Mouse (Mus musculus) splenic B cell, adult 2 months (primary cell): ENCODE results near the gene Lyz2.
"Not testable (repeated sequence)": the region's sequence is repeated elsewhere in the genome, so short reads cannot be mapped to it uniquely, and the experiment has no call there.

Experiments used
- DNase-seq: peaks from one replicate; pipeline ENCODE4 v3.0.0-alpha.2; 2011; ENCODE audit warnings: low read depth, low spot score
- H3K27me3 ChIP-seq: 2 replicates; pipeline ENCODE4 v1.6.1; 2012; ENCODE audit warnings: mild to moderate bottlenecking, low read length, moderate library complexity, mixed read lengths; ENCODE audit not compliant: control insufficient read depth, poor library complexity, insufficient read depth, severe bottlenecking
- H3K36me3 ChIP-seq: 2 replicates; pipeline ENCODE4 v1.6.1; 2012; ENCODE audit warnings: mild to moderate bottlenecking, low read length, moderate library complexity, mixed read lengths; ENCODE audit not compliant: control insufficient read depth, poor library complexity, insufficient read depth, severe bottlenecking

Lyz2 gene

DNA sequence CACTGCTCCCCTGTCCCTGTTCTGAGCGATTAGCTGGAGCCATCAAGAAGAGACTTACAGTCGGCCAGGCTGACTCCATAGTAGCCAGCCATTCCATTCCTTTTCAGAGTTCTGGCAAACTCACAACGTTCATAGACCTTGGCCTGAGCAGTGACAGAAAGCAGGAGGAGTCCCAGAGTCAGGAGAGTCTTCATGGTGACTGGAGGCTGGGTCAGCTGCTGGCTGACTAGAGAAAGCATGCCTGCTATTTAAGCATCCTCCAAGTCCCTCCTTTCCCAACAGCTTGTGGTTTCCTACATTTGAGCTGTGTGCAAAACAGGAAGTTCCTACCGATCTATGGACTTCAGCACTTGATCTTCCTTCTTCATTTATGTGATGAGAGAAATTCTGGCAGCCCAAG is at the start of gene Lyz2:
Gene Lyz2, minus strand, starts transcription at position 273 of the 400 bp plus-strand sequence.
- Histone ChIP-seq H3K36me3 (no peaks in the 10 kb centered on the region), H3K27me3 (no peaks in the 10 kb centered on the region)
- no peak for DNase-seq

DNA sequence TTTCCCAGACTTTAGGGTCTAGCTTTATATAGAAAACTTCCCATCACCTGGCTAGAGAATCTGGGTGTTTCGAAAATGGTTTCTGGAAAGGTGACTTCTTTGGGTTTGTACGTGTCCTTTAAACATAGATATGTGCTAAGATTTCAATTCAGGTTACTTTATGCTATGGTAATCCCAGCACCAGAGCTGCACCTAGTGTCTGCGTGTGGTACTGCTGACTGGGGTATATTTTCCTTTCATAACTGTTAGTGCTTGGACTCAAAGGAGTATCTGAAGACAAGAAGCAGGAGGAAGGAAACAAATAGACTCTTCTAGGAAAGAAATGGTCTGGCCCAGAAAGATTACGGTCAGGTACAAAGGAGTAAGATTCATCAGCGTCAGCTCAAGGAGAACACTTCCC is 48.4 kb upstream of the Lyz2 start:
- DNase-seq = peak; percentile 65
- H3K27me3 ChIP-seq = no peaks in the 10 kb centered on the region
- no peaks in the 10 kb centered on the region for H3K36me3 ChIP-seq

DNA sequence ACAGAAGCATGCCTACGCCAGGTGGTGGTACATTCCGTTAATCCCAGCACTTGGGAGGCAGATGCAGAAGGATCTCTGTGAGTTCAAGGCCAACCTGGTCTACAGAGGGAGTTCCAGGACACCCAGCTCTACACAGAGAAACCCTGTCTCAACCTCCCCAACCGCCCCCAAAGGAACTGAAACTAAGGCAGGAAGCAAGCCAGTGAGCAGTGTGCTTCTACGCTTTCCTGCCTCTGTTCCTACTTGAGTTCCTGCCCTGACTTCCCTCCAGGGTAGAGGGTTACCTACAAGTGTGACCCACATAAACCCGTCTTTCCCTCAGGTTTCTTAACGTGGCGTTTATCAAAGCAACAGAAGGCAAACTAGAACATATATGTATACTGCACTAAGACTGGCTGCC is 41.7 kb upstream of the Lyz2 start:
- DNase-seq = peak; percentile 72
- no peaks in the 10 kb centered on the region for H3K36me3 ChIP-seq
- no peaks in the 10 kb centered on the region for H3K27me3 ChIP-seq

DNA sequence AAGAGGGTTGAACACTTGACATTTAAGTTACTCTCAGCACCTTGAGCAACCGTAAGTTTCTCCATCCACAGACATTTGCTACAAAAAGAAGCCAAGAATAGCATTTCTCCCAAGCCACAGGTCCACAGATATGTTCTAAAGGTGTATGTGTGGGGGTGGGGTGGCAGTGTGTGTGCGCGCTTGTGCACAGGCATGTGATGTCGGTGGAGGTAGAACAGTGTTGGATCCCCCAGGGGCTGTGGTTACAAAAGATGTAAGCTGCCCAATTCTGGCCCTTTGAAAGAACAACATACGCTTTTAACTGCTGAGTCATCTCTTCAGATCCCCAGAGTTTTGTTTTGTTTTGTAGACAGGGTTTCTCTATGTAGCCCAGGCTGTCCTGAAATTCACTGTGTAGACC is 40.5 kb upstream of the Lyz2 start:
- H3K27me3 ChIP-seq = no peaks in the 10 kb centered on the region
- H3K36me3 ChIP-seq = no peaks in the 10 kb centered on the region
- peak; percentile 34 for DNase-seq

DNA sequence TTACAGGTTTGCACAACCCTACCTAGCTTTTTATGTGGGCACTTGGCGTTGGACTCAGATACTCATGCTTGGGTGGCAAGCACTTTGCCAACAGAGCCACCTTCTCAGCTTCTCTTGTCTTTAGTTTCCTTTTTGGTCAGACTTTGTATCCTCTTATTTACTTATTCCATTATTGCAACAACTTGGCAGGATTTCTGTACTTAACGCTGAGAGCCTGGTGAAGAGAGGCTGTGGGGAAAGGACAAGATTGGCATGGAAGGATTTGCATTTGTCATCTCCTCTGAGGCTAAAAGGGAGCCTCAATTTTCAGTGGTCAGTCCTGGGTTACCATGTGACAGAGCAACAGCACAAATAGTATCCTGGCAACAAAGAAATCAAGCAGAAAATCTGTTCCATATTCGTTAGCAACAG is 38.5 kb upstream of the Lyz2 start:
- peak; percentile 19 for DNase-seq
- no peaks in the 10 kb centered on the region for H3K27me3 ChIP-seq

DNA sequence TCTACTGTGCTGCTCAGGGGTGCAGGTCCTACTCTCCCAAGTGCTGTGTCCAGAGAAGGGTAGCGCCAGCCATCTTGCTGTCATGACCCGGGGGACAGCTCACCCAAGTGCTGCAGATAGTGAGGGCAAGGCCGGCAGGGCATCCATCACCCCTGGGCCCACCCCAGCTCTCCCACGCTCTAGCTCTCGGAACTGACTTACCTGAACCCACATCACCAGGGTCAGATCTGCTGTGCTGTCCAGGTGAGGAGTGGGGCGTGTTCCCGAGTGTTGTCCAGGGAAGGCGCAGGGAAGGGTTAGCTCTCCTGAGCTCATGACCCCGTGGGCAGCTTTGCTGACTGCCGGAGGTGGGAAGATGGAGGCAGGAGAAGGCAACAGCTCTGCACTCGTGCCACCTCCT is 34.3 kb upstream of the Lyz2 start:
- H3K36me3 ChIP-seq = no peaks in the 10 kb centered on the region

More for the DNA sequence above, 38.5 kb upstream of the Lyz2 start:
- no peaks in the 10 kb centered on the region for H3K36me3 ChIP-seq

DNA sequence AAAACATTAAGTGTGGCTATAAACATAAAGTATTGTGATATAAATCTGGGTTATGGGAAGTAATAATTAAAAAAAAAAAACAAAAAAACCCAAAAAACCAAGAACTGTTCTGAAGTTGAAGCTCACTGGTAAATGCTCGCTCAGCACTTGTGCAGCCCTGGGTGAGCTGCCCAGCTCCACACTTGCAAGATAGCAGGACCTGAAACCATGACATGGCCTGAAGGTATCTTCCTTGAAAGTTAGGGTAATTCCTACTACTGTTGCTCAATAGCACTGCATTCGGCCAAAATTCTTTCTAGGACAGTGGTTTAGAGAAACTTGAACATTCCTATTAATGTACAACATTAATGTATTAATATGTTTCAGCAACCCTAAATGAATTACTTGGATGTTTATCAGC is 31.0 kb upstream of the Lyz2 start:
- Histone ChIP-seq H3K27me3 (no peaks in the 10 kb centered on the region), H3K36me3 (no peaks in the 10 kb centered on the region)
- DNase-seq = no peak

More for the DNA sequence above, 34.3 kb upstream of the Lyz2 start:
- no peak for DNase-seq
- no peaks in the 10 kb centered on the region for H3K27me3 ChIP-seq

DNA sequence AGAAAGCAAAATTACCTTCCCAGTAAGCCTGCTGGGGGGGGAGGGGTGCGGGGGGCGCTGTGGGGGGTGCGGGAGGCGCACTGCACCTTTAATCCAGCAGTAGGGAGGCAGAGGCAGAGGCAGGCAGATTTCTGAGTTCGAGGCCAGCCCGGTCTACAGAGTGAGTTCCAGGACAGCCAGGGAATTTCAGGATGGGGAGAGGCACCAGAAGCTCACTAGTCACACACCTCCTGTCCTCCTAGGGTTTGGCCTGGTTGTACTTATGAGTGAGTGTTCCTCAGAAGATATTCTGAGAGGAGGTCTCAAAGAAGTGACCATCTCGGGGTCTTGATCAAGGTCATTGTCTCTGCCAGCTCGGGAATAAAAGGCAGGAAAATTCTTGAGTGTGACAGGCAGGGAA is 30.0 kb upstream of the Lyz2 start:
- no peak for DNase-seq
- H3K27me3 ChIP-seq = no peaks in the 10 kb centered on the region
- H3K36me3 ChIP-seq = no peaks in the 10 kb centered on the region

DNA sequence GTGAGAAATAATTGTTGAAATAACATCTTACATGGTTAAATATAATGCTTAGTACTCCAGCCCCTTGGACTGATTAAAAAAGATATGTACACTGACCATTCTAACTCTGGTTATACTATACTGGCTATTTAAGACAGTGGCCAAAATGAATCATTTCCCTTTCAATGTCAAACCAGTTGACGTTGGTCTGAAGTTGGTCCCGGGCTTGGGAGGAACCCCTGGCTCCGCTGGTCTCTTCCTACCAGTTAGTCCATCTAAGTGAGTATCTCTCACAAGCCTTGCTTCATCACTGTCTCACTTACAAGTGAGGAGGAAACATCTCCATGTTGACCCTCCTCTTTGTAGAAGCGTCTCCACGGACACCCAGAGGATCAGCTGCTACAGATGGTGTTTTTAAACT is 22.2 kb upstream of the Lyz2 start:
- no peaks in the 10 kb centered on the region for H3K36me3 ChIP-seq
- H3K27me3 ChIP-seq = no peaks in the 10 kb centered on the region
- no peak for DNase-seq

DNA sequence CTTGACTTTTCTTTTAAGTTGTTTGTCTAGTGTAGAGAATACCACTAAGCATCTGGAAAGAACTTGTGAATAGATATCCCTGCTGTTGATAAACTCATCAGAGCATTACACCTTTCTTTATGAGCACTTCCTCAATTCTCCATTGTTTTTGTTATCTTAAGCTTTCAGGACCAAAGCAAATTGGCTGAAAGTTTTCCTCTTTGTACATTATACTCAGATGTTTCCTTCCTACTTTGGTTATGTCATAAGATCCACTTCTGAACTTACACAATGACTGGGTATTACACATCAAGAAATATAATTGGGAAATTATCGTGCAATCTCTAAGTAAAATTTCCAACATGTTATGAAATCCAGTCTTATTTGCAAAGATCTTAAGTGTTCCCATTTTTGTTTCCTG is 19.6 kb upstream of the Lyz2 start:
- no peaks in the 10 kb centered on the region for H3K27me3 ChIP-seq
- DNase-seq = no peak
- H3K36me3 ChIP-seq = no peaks in the 10 kb centered on the region

DNA sequence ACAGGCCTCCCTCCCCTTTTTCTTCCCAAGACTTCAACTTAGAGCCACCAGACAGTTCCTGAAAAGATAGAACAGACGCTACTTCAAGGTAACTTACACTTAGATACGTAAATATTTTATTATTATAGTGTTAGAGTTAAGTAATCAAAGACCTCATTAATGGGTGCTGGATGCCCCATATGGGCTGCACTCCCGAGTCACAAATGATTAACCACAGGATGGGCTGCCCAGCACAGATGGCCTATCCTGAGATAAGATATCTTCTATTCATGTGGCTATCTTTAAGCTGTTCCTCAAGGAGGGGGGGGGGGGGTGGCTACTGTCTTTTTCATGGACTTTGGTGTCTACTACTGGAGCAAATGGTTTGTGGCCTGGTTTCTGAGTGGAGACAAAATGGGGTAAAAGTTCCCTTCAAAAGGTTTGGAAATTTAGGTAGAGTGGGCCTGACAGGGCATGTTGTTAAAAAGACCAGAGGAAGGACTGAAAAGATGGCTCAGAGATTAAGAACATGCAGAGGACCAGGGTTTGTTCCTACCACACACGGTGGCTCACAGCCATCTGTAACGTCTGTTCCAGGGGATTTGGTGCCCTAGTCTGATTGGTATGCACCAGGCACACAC is 17.9 kb upstream of the Lyz2 start:
- no peaks in the 10 kb centered on the region for H3K27me3 ChIP-seq
- no peaks in the 10 kb centered on the region for H3K36me3 ChIP-seq
- no peak for DNase-seq

DNA sequence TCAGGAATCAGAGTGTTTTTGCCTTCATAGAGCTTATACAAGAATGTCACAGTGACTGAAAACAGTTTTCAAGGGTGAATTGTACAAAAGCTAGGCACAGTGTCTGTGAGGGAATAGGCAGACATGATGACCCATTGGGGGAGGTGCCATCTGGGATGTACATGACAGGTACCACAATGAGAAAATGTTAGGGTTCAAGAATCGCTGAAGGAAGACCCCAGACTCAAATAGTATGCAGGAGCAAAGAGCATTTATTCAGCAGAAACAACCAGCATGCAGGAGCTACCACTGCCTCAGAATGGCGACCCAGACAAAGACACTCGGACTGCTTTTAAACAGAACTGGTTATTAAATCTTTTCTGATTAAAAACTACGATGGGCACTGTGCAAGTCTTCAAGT is 17.0 kb upstream of the Lyz2 start:
- no peaks in the 10 kb centered on the region for H3K27me3 ChIP-seq
- no peak for DNase-seq
- H3K36me3 ChIP-seq = no peaks in the 10 kb centered on the region

DNA sequence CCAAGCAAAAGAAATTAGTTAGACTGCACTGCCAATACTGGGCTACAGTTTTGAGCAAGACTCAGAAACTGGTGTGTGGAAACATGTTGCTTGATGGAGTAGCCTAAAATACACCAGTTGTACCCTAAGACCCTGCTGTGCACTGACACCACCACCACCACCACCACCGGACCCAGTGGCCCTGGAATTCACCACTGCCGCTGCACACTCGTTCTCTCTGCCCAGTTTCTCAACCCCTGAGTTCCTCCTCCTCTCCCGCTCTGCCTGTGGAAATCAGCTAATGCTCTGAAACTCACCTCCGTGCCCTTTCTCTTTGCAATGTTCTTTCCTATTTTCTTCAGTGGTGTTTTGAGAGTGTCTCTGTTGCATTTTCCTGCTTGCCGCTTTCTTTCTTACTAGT is 16.2 kb upstream of the Lyz2 start:
- DNase-seq = no peak
- Histone ChIP-seq H3K36me3 (no peaks in the 10 kb centered on the region), H3K27me3 (no peaks in the 10 kb centered on the region)

DNA sequence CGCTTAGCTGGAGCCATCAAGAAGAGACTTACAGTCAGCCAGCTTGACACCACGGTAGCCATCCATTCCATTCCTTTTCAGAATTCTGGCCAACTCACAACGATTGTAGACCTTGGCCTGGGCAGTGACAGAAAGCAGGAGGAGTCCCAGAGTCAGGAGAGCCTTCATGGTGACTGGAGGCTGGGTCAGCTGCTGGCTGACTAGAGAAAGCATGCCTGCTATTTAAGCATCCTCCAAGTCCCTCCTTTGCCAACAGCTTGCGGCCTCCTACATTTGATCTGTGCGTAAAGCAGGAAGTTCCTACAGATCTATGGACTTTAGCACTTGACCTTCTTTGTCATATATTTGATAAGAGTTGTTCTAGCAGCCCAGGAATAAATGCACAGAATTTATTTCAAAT is 10.6 kb upstream of the Lyz2 start, which contains the start of gene Lyz1:
Gene Lyz1, minus strand, starts transcription at position 198 of the 400 bp plus-strand sequence.
- no peaks in the 10 kb centered on the region for H3K36me3 ChIP-seq
- H3K27me3 ChIP-seq = no peaks in the 10 kb centered on the region
- DNase-seq = no peak

DNA sequence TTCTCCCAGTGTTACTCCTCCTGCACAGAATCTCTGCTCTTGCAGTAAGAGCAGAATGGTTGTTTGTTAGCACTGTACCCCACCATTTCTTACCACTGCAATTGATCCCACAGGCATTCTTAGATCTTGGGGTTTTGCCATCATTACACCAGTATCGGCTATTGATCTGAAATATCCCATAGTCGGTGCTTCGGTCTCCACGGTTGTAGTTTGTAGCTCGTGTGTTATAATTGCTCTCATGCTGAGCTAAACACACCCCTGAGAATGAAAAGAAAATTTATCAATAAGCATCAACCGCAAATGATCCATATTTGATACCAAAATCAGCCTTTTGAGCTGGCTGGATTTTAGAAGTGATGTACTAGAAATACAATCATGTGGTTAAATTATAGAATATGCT is 8.8 kb upstream of the Lyz2 start:
- H3K27me3 ChIP-seq, DNase-seq, H3K36me3 ChIP-seq: not testable (repeated sequence)
